Mouse (Mus musculus): ENCODE measurements around the gene BC030867.

The BC030867 gene

DNA sequence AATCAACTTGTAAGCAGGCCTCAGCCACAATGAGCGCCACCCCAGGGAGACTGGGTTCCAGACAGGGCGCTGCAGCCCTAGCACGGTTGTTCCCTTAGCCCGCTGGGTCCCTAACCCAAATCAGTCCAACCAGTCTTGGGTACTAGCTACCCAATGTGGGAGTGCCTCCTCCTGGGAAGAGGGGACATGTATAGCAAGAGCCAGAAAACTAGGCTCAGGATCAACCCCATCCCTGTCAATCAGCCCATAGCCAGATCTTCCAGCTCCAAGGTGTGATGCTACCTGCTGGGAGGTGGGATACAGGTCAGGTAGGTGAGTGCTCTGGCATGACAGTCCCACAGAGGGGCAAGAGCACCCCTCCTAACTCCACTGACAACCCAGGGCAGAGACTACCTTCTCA is 41.5 kb downstream of the BC030867 start:
- no peak for DNase-seq (ENCODE audit: low spot score)

DNA sequence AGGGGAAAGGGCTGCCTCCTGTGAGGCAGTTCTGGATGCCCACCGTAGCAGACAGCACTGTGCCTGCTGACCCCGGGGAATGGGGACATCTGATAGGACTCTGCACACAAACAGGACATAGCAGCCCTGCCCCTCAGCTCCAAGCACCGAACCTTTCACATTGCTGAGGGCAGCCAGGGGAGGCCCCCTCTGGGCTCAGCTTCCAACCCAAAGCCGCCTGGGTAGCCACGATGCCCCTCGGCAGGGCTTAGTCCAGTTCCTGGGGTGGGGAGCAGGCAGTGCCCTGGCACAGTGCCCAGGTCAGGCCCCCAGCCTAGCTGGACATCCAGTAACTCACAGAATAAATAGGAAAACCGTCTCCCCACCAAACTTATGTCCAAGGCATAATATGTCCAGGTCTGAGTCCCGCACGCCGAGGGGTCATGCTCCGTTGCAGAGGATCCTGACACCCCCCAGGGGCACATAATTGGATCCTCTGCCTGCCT is 42.4 kb downstream of the BC030867 start:
- no peak for DNase-seq (ENCODE audit: low spot score)

DNA sequence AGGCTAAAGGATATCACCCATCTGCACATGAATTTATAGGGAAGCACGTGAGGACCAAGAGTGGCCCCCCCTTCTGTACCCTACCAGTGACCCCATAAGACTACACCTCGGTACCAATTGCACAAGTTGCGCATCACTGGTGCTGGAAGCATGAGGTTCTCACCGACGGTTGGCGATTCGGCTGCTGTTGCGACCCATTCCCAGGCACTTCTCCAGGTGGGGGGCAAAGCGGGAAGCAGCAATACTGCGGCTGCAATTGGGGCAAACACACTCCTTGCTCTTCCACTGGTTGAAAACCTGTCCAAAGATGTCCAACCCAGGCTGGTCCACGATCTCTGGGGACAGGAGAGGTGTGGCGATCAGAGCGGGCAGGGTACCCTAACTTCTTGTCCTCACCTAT is 45.3 kb downstream of the BC030867 start:
- no peak for DNase-seq (ENCODE audit: low spot score)

DNA sequence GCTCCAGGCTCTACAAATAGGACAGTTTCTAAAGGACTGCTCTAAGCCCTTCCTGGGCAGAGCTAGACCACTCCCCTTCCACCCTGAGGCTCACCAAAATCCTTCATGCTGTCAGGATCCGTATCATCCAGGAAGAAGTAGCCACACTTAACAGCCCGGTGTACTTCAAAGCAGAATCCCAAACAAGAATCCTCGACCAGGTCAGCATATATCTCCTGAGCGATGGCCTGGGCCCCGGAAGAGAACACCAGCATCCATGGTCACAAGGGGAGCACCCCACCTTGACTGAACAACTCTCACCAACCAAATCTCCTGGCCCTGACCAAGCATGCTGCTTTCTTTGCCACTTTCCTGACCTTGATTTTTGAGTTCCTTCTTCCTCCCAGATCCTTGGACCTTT is 45.7 kb downstream of the BC030867 start:
- DNase-seq (ENCODE audit: low spot score): no peak

DNA sequence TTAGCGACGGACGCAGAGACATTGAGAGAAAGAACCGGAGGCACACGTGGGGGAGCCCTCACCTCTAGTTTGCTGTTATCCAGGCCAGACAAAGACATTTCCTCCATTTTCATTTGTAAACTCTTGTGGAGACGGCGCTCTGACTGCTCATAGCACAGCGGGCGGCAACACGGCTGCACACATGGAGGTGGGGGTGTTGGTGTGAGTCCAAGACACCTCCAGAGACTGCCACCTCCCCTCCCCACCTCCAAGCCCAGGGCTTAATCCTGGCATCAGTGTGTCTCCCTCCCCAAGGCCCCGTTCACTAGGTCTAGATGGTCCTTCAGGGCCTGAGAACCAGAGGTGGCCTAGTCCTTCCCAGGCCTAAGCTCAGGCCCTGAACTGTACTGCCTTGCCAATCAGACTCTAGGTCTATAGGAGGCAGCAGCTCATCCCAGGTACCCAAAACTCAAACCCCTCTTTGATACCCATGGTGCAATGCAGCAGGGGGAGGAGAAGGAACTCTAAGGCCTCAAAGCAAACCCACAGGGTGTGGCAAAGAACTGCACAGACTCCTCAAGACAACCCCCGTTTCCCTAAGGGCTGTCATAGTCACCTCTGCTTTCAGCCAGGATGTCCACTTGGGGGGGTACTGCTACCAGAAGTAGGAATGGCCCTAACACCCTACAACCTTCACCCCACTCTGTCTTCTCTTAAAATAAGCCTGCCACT is 46.4 kb downstream of the BC030867 start:
- peak; percentile 64 for DNase-seq (ENCODE audit: low spot score)

DNA sequence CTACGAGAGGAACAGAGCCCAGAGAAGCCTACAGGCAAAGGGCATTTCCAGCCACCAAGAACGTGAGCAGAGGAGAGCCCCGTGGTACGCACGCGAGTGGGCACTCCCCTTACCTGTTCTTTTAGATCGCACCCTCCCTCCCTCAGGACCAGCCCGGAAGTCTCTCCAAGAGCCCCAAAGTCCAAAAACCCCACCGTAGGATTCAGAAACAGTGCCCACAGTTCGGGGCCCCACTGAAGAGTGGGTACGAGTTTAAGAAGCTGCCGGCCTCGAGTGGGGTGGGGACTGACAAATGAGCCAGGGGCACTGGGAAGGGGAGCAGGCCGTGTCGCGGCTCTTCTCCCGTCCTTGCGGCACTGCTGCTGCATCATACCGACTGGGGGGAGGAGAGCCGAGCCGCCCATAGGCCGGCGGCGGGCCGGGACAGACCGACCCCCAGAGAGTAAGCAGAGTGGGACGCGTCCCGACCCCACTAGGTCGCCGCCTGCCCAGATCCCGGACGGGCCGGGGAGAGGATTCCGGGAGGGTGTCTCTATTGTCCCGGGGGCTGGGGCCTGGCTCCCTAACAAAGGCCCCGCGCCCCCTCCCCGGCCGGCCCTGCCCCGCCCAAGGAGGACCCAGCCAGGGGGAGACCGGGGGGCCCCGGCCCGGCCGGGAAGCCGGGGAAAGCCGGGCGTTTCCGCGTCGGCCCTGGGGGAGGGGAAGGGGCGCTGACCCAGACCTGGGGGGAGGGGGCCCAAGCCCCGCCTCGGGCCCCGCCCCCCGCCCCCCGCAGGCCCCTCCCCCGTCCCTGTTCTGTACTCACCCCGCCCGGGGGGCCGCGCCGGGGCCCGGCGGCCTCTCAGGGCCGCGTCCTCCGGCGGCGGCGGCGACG is 47.2 kb downstream of the BC030867 start:
- DNase-seq (ENCODE audit: low spot score): peak; percentile 16

DNA sequence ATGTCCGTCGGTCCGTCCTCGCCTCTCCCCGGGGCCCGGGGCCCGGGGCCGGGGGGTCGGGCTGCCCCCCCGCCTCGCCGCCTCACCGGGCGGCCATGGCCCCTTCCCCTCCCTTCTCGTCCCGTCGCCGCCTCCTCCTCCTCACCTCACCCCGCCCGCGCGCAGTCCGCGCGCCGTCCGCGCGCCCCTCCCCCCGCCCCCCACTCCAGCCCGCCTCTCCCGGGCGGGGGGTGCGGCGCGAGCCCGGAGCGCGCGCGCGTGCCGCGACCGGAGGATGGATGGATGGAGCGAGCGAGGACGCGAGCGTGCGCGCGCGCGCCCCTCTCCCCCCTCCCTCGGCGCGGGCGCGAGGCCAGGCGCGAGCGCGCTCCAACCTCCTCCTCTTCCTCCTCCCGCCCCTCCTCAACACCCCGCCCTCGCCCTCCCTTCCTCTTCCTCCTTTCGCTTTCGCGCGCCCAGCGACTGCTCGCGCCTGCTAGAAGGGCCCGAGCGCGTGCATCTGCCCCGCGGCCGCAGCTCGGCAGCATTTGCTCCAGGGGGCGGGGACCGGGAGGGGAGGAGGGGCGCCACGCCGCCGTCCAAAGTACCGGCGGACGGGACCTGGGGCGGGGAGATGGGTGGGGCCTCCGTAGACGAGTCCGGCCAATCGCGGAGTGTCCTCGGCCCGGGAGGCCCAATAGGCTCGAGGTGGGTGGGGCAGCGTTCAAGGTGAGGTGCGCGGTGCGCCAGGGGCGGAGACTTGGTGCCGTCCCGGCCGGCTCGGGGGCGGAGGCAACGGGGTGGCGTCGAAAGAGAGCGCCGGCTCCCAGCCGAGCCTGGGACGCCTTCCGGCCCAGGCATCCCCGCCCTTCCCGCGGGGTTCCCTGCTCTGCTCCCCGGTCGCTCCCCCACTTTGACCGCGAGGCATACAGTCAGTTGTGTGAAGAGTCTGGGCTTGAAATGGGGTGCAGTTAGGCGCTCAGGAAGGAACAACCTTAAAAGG is 48.1 kb downstream of the BC030867 start, which contains the start of gene Atxn7l3:
TSS of gene Atxn7l3 (minus strand) at position 141 of the 982 bp plus-strand sequence.
- DNase-seq (ENCODE audit: low spot score): peak; percentile 99

DNA sequence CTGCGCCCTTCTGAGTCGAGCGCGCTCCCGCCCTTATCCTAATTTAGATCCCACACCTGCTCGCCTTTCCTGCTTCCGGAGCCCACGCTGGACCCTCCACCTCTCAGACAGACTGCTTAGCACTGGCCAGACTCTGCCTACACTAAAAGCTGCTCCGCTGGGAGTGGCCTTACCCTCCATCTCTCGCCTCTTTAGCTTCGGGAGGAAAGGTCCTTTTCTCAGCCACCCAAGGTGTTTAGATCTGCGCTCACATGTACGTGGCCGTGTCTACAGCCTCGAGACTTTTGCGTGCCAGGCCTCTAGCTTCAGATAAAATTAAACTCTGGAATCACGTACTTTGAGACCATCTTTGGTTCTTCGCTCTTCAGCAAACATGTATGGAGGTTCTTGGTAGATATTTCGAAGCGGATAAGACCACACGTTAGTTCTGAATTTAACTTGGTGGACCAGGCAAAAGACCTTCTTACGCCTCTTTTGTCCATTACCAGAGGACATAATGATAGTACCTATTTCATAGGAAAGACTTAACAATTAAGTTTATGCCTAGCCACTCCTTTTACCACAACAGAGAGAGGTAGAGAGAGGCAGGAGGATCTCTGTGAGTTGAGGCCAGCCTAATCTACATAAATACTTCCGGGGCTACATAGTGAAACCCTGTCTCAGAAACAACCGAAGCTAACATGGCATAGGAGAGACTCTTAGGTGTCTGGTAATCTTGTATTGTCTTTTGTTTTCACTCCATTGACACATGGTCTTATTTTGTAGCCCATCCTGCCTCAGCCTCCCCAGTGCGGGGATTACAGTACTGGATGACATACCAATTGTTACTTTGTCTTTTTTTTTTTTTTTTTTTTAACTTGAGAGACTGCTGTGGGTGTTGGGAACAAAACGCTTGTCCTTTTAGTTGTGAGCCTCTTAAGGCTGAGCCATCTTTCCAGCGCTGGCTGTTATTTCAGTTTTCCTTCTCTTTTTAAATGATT is 49.2 kb downstream of the BC030867 start:
- DNase-seq (ENCODE audit: low spot score): no peak

DNA sequence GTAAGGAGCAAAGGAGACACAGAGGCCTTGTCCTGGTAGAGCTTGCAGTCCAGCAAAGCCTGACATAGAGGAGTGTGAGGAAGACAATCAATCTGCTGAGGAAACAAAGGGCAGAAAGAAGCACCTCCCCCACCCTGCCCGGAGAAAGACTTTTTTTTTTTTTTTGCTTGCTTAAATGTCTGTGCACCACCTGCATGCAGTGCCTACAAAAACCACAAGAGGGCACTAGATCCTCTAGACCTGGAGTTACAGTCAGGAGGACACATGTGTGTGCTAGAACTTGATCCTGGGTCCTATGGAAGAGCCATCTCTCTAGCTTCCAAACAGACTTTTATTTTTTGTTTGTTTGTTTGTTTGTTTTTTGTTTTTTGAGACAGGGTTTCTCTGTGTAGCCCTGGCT is 51.2 kb downstream of the BC030867 start:
- DNase-seq (ENCODE audit: low spot score): peak; percentile 61

DNA sequence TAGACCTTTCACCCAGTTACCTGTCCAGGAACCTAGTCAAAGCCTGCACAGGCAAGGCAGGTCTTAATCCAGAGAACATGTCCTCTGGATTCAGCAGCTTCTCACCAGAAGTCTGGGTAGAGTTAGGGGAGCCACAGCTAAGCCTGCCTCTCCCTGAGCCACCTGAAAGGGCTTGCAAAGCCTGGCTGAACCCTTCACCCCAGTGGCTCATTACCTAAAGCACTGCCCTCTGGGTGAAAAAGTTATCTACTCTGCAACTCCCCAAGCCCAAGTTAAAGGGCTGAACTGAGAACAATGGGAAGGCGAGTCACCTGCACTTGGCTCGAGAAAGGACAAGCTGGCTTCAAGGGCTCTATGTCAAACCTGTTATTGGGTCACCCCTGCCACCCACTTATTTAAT is 55.5 kb downstream of the BC030867 start:
- no peak for DNase-seq (ENCODE audit: low spot score)

DNA sequence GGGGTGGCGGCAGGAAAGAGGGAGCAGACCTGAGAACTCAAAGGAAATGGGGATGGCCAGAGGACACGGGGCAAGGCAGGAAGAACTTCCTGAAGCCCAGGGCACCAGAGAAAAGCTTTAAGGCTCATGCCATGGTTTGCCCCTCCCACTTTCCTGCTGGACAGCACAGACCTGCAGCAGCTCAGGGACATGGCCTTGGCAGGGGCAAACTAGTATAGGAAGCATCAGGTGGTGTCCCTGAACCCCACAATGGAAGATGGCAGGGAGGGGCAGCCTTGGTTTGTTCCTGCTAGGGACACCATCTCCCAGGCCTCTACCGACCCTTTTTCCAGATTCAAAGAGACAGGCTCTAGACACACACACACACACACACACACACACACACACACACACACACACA is 56.7 kb downstream of the BC030867 start:
- no peak for DNase-seq (ENCODE audit: low spot score)

DNA sequence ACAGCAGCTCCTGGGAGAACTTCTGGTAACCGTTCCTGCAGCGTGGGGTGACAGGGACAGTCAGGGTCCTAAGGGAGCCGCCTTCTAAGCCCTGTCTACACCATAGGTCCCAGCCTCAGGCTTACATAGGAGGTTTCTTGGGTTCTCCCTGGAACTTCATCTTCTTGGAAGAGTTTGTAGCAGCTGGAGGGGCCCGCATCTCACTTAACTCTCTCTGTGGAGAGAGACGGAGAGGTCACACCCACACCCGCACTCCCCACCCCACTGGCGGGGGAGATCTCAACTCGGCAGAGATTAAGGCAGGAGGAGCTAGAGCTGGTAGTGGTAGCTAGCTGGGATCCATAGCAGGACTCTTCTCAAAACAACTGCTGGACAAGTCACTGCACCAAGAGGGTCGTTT is 59.4 kb downstream of the BC030867 start:
- no peak for DNase-seq (ENCODE audit: low spot score)

DNA sequence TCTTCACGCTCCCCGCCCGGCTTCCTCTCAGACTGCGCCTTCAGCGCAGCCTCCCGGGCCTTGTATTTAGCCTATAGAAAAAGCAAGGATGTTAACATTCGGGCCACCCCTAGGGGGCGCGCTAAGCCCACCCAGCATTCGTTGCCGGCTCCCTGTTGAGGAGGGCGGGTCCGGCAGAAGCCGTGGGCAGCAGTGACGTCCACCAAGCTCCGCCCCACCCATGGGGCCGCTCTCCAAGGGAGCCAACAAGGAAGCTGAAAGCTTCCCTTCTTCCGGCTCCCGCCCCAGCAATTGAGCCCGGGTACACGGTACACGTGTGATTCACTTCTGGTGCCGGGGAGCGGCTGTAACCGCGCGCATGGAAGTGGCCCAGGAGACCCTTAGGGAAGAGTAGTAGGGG is 60.3 kb downstream of the BC030867 start:
- DNase-seq (ENCODE audit: low spot score): peak; percentile 97

DNA sequence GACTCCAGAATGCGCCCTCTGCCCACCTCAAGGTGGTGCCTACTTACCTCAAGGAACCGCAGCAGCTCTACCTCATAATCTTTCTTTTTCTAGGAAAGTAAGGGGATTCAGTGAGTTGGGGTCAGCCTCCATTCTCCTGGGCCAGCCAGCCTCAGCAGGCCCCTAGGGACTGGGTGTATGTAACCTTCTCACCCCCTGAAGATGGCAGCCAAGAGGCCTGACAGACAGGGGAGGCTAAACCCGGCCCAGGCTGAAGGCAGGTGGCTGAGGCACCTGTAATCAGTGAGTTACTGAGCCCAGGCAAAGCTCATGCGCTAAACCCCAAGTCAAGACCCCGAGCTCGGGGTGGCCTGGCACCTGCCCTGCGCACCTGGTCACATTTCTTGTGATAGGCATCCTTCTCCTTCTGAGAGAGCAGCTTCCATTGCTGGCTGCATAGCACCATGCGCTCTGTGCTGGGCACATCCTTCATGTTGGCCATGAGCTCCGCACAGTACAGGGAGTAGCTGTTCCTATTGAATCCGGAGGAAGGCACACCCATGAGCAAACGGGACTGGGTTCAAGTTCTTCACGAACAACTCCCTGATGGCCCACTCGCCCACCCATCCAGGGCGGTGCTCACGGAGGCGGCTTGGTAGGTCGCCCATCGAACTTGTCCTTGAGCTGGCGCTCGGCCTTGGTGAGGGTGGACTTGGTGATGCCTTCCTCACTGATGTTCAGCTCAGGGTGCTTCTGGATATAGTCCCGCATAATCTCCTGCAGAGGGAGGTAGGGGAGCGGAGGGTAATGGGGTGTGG is 61.3 kb downstream of the BC030867 start:
- no peak for DNase-seq (ENCODE audit: low spot score)

DNA sequence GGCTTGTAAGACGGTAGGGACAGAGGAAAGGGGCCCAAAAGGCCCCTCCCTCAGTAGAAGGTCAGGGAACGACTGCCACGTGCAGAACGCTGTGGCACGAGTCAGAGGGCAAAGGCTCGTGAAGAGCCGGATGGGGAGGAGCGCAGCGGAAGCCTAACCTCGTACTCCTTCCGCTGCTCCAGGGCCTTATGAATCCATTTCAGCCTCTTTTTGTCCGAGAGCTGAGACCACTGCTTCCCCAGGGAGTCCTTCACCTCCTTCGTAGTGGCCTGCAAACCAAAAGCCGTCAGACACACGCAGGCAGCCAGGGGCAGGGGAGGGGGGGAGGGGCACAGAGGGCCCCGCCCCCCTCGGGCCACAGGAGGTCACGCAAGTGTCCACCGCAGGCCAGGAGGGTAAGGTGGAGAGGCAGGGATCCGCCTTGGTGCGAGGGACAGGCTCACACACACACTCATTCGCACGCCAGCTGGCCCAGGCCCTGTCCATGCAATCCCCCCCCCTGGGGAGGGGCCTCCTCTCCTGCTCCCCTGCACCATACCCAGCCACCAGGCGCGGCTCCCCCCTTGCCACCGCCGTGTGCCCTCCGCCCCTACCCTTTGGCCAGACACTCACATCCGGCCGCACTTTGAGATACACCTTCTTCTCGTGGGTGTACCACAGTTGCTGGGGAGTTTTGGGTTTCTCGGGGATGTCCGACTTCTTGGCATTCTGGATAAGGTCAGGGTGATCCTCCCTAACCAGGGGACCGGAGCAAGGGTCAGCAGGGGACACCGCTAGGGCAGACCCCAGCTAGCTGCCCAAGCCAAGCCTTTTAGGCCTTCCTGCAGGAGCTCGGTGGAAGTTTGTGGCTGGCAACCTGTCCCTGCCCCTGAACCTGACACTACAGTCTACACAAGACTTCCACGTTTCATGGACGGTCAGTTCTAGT is 62.4 kb downstream of the BC030867 start:
- DNase-seq (ENCODE audit: low spot score): no peak

DNA sequence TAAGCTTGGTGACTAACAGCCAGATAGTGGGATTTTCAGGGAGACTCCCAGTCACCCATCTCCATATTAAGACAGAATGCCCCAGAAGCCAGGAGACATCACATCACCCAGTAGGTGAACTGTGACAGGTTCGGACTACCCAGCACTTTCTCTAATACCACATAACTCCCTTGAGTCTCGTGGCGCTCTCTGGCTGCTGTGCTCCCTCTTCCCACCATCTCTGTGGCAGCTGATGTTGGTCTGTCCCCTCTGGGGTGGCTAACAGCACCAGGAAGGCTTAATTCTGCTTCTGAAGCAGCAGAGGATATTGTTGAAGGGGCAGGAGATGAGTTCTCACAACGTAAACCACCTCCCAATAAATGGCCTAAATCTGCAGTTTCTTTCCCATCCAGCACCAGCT is 63.3 kb downstream of the BC030867 start:
- no peak for DNase-seq (ENCODE audit: low spot score)

DNA sequence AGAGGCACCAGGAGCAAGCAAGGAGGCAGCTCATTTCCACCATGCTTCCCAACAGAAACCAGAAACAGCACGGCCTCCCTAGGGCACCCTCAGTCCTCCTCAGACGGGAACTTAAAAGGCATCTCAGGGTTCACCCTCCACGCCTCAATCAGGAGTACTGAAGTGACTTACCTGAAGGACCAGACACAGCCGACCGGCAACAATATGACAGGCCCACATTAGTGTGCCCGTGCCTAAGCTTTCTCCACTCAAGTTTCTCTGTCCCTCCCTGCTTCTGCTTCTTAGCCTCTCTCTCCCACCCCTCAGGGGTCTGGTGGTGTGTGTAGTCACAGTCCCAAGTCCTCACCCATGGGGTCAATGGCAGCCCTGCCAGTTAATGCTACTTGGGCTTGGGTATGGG is 63.9 kb downstream of the BC030867 start:
- no peak for DNase-seq (ENCODE audit: low spot score)

DNA sequence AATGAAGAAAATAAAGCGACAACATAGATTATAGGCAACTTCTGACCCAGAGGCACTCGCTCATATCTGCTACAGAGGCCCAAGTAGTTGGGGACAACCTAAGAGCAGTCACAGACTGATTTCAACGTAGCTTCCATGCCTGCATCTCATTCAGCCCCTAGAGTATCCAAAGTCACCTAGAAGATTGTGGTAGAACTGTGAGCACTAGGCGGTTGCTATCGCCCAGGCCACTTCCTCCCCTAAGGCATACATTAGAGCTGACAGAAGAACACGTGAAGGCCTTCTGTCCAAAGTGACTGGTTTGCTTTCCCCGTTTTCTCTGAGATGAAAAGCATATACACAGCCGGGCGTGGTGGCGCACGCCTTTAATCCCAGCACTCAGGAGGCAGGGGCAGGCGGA is 65.6 kb downstream of the BC030867 start:
- no peak for DNase-seq (ENCODE audit: low spot score)
